Mouse (Mus musculus): ENCODE data around the gene Ywhah. TPM values are rescaled to one million over a fixed set of nuclear protein-coding genes. Genes with fewer than 3 reads are reported as not detected.

Gene Ywhah
- polyA plus RNA-seq, 2 experiments: 132 to 183 TPM

- no peak overlapping the region for H3K4me2 ChIP-seq (ENCODE audit: low read depth)
- TF ChIP-seq CTCF (IDR thresholded peaks at IDR 0.05; ENCODE audit: low read depth) (no peak), EP300 (IDR thresholded peaks at IDR 0.05; ENCODE audit: low read depth) (no peak)
These were observed 24.8 kb downstream of the Ywhah start for GRCm38 (mm10) chr5:33043397-33043796.

GRCm38 (mm10) chr5:33044636-33045315 is 26.2 kb downstream of the Ywhah start:
- TF ChIP-seq CTCF (IDR thresholded peaks at IDR 0.05; ENCODE audit: low read depth) (peak; percentile 43), EP300 (IDR thresholded peaks at IDR 0.05; ENCODE audit: low read depth) (no peak)
- WGBS (ENCODE audit: insufficient replicate concordance): 79% methylated on average over 12 of the region's 12 CpGs
- DNase-seq (ENCODE audit: low read depth in 3 of 3, low spot score in 3 of 3): no peak
- ATAC-seq (ENCODE audit: insufficient read depth): no peak
- Histone ChIP-seq H3K36me3 (replicated peaks; ENCODE audit: control insufficient read depth, insufficient read depth, low read depth) (no peaks in the 10 kb centered on the region), H3K27me3 (ENCODE audit: control insufficient read depth, insufficient read depth, low read length) (no peaks in the 10 kb centered on the region; the same call in 1 of the 2 replicates), H3K4me2 (ENCODE audit: low read depth) (no peak overlapping the region), H3K9me3 (ENCODE audit: control insufficient read depth, low read length) (no peaks in the 10 kb centered on the region), H3K27ac (no peak overlapping the region), H3K9ac (replicated peaks) (no peak overlapping the region), H3K4me3 (ENCODE audit: insufficient read depth in 1 of 2, low read depth in 2 of 2, low read length in 2 of 2) (no peak overlapping the region), H3K4me1 (replicated peaks; ENCODE audit: control insufficient read depth in 2 of 2, insufficient read depth in 2 of 2, low read length in 1 of 2) (no peaks in the 10 kb centered on the region)

More at GRCm38 (mm10) chr5:33043397-33043796, 24.8 kb downstream of the Ywhah start:
- Histone ChIP-seq H3K4me1 (replicated peaks; ENCODE audit: control insufficient read depth in 2 of 2, insufficient read depth in 2 of 2, low read length in 1 of 2) (peaks cover 0 to 3% of the 10 kb centered on the region in 2 experiments; a peak in 1 of 4 replicates), H3K4me3 (ENCODE audit: insufficient read depth in 1 of 2, low read depth in 2 of 2, low read length in 2 of 2) (no peak overlapping the region), H3K9me3 (ENCODE audit: control insufficient read depth, low read length) (no peaks in the 10 kb centered on the region), H3K9ac (replicated peaks) (no peak overlapping the region), H3K27ac (no peak overlapping the region), H3K36me3 (replicated peaks; ENCODE audit: control insufficient read depth, insufficient read depth, low read depth) (no peaks in the 10 kb centered on the region), H3K27me3 (ENCODE audit: control insufficient read depth, insufficient read depth, low read length) (no peaks in the 10 kb centered on the region; the same call in 1 of the 2 replicates)
- ATAC-seq (ENCODE audit: insufficient read depth): no peak
- 49% methylated on average over 10 of the region's 10 CpGs for WGBS (ENCODE audit: insufficient replicate concordance)
- DNase-seq (ENCODE audit: low read depth in 3 of 3, low spot score in 3 of 3): no peak

GRCm38 (mm10) chr5:33045316-33045705 is 26.7 kb downstream of the Ywhah start:
- ATAC-seq (ENCODE audit: insufficient read depth): no peak
- Histone ChIP-seq H3K27me3 (ENCODE audit: control insufficient read depth, insufficient read depth, low read length) (no peaks in the 10 kb centered on the region; the same call in 1 of the 2 replicates), H3K4me3 (ENCODE audit: insufficient read depth in 1 of 2, low read depth in 2 of 2, low read length in 2 of 2) (no peak overlapping the region), H3K27ac (no peak overlapping the region), H3K4me2 (ENCODE audit: low read depth) (no peak overlapping the region), H3K9me3 (ENCODE audit: control insufficient read depth, low read length) (no peaks in the 10 kb centered on the region), H3K4me1 (replicated peaks; ENCODE audit: control insufficient read depth in 2 of 2, insufficient read depth in 2 of 2, low read length in 1 of 2) (no peaks in the 10 kb centered on the region), H3K36me3 (replicated peaks; ENCODE audit: control insufficient read depth, insufficient read depth, low read depth) (no peaks in the 10 kb centered on the region), H3K9ac (replicated peaks) (no peak overlapping the region)
- no peak for DNase-seq (ENCODE audit: low read depth in 3 of 3, low spot score in 3 of 3)
- 66% methylated on average over 6 of the region's 6 CpGs for WGBS (ENCODE audit: insufficient replicate concordance)
- TF ChIP-seq EP300 (IDR thresholded peaks at IDR 0.05; ENCODE audit: low read depth) (no peak), CTCF (IDR thresholded peaks at IDR 0.05; ENCODE audit: low read depth) (no peak)

GRCm38 (mm10) chr5:33052849-33053582 is 34.4 kb downstream of the Ywhah start:
- H3K27me3 ChIP-seq (ENCODE audit: control insufficient read depth, insufficient read depth, low read length): no peaks in the 10 kb centered on the region
- H3K9me3 ChIP-seq (ENCODE audit: control insufficient read depth, low read length): no peaks in the 10 kb centered on the region
- H3K27ac ChIP-seq: no peak overlapping the region
- 47% methylated on average over 14 of the region's 14 CpGs for WGBS (ENCODE audit: insufficient replicate concordance)
- H3K9ac ChIP-seq (replicated peaks): no peak overlapping the region; the same call in 1 of the 2 replicates
- no peak for DNase-seq (ENCODE audit: low read depth in 3 of 3, low spot score in 3 of 3)
- ATAC-seq (ENCODE audit: insufficient read depth): peak; percentile 80
- peak overlapping the region; percentile 49 for H3K4me2 ChIP-seq (ENCODE audit: low read depth)
- H3K4me3 ChIP-seq (ENCODE audit: insufficient read depth in 1 of 2, low read depth in 2 of 2, low read length in 2 of 2): peak overlapping the region in 1 of 2 experiments; percentile 12; a peak in 1 of 4 replicates
- H3K4me1 ChIP-seq (replicated peaks; ENCODE audit: control insufficient read depth in 2 of 2, insufficient read depth in 2 of 2, low read length in 1 of 2): no peaks in the 10 kb centered on the region
- no peaks in the 10 kb centered on the region for H3K36me3 ChIP-seq (replicated peaks; ENCODE audit: control insufficient read depth, insufficient read depth, low read depth)
- TF ChIP-seq CTCF (IDR thresholded peaks at IDR 0.05; ENCODE audit: low read depth) (peak; percentile 32), EP300 (IDR thresholded peaks at IDR 0.05; ENCODE audit: low read depth) (no peak)

GRCm38 (mm10) chr5:33056126-33056765 is 37.6 kb downstream of the Ywhah start:
- WGBS (ENCODE audit: insufficient replicate concordance): 48% methylated on average over 10 of the region's 10 CpGs
- H3K9me3 ChIP-seq (ENCODE audit: control insufficient read depth, low read length): no peaks in the 10 kb centered on the region
- H3K9ac ChIP-seq (replicated peaks): no peak overlapping the region
- no peak for DNase-seq (ENCODE audit: low read depth in 3 of 3, low spot score in 3 of 3)
- H3K4me3 ChIP-seq (ENCODE audit: insufficient read depth in 1 of 2, low read depth in 2 of 2, low read length in 2 of 2): no peak overlapping the region
- no peaks in the 10 kb centered on the region for H3K36me3 ChIP-seq (replicated peaks; ENCODE audit: control insufficient read depth, insufficient read depth, low read depth)
- no peaks in the 10 kb centered on the region for H3K4me1 ChIP-seq (replicated peaks; ENCODE audit: control insufficient read depth in 2 of 2, insufficient read depth in 2 of 2, low read length in 1 of 2)
- no peak overlapping the region for H3K4me2 ChIP-seq (ENCODE audit: low read depth)
- ATAC-seq (ENCODE audit: insufficient read depth): no peak
- H3K27me3 ChIP-seq (ENCODE audit: control insufficient read depth, insufficient read depth, low read length): no peaks in the 10 kb centered on the region
- TF ChIP-seq EP300 (IDR thresholded peaks at IDR 0.05; ENCODE audit: low read depth): no peak
- no peak for TF ChIP-seq CTCF (IDR thresholded peaks at IDR 0.05; ENCODE audit: low read depth)
- no peak overlapping the region for H3K27ac ChIP-seq
